Mouse (Mus musculus) limb, embryonic 14.5 days (tissue): Measurements from ENCODE around the gene Srebf1. TPM values are rescaled to one million over a fixed set of nuclear protein-coding genes. Genes with fewer than 3 reads are reported as not detected.
A peak's percentile ranks its signal among the peaks of the same experiment; 100 is the strongest.

ENCODE experiments used
- ATAC-seq: fragments of 200-750 bp; cut with Nextera tagmentation; 2 replicates; pipeline ENCODE4 v1.8.0; 2017; ENCODE audit warnings: low read depth, moderate number of reproducible peaks, moderate TSS enrichment; ENCODE audit not compliant: low FRiP score
- DNase-seq: peaks from one replicate; pipeline ENCODE4 v3.0.0-alpha.2; 2015; ENCODE audit warnings: low spot score
- H3K27ac ChIP-seq: fragments of 300-500 bp; sonication (generic); replicated peaks from 2 replicates; pipeline ENCODE4 v1.5.1; 2014; ENCODE audit warnings: low read depth, mild to moderate bottlenecking, low read length, moderate library complexity, mixed read lengths
- H3K27me3 ChIP-seq: fragments of 300-500 bp; sonication (generic); 2 replicates; pipeline ENCODE4 v1.6.1; 2014; ENCODE audit warnings: low read length, mixed read lengths; ENCODE audit not compliant: control insufficient read depth, insufficient read depth
- H3K36me3 ChIP-seq: fragments of 300-500 bp; sonication (generic); 2 replicates; pipeline ENCODE4 v1.6.1; 2014; ENCODE audit warnings: mild to moderate bottlenecking, low read length, moderate library complexity, mixed read lengths; ENCODE audit not compliant: control insufficient read depth, insufficient read depth
- H3K4me1 ChIP-seq: fragments of 300-500 bp; sonication (generic); 2 replicates; pipeline ENCODE4 v1.6.1; 2014; ENCODE audit warnings: antibody characterized with exemption, low read length, mixed read lengths; ENCODE audit not compliant: control insufficient read depth, insufficient read depth
- H3K4me2 ChIP-seq: fragments of 300-500 bp; sonication (generic); replicated peaks from 2 replicates; pipeline ENCODE4 v1.6.1; 2014; ENCODE audit warnings: low read depth, mild to moderate bottlenecking, low read length, moderate library complexity; ENCODE audit not compliant: severe bottlenecking
- H3K4me3 ChIP-seq: fragments of 300-500 bp; sonication (generic); replicated peaks from 2 replicates; pipeline ENCODE4 v1.5.1; 2014; ENCODE audit warnings: low read length
- H3K9ac ChIP-seq: fragments of 300-500 bp; sonication (generic); 2 replicates; pipeline ENCODE4 v1.6.1; 2014; ENCODE audit warnings: mild to moderate bottlenecking, low read depth, low read length, moderate library complexity; ENCODE audit not compliant: severe bottlenecking
- H3K9me3 ChIP-seq: fragments of 300-500 bp; sonication (generic); 2 replicates; pipeline ENCODE4 v1.6.1; 2016; ENCODE audit warnings: low read length; ENCODE audit not compliant: control insufficient read depth
- POLR2A ChIP-seq: fragments of 200-500 bp; IDR thresholded peaks from 2 replicates; pipeline ENCODE4 v1.8.0; 2012; ENCODE audit warnings: inconsistent platforms, mild to moderate bottlenecking, moderate library complexity, borderline replicate concordance; ENCODE audit not compliant: insufficient read depth, insufficient read length; ENCODE audit errors: extremely low read depth
- WGBS: fragments of 180-500 bp; shearing (Covaris S2); extraction: QIAGEN DNeasy Blood & Tissue Kit; methylation state at CpG from one replicate; pipeline ENCODE4 v1.1.7; 2014; 5-methylcytosine and 5-hydroxymethylcytosine counted together
- polyA plus RNA-seq, 2 experiments: library from polyadenylated mRNA; depleted of rRNA in 1 of 2; stranded (reverse) in 1 of 2; unstranded in 1 of 2; fragments of >200 nt; fragmentation: Nextera tagmentation in 1 of 2; extraction: Ambion mirVana in 1 of 2; gene quantifications; 2 replicates each; pipeline versions ENCODE4 v1.2.1 to v1.2.3; 2012 to 2014

Srebf1 gene
- polyA plus RNA-seq, 2 experiments, result 77.1 to 96.5 TPM

DNA sequence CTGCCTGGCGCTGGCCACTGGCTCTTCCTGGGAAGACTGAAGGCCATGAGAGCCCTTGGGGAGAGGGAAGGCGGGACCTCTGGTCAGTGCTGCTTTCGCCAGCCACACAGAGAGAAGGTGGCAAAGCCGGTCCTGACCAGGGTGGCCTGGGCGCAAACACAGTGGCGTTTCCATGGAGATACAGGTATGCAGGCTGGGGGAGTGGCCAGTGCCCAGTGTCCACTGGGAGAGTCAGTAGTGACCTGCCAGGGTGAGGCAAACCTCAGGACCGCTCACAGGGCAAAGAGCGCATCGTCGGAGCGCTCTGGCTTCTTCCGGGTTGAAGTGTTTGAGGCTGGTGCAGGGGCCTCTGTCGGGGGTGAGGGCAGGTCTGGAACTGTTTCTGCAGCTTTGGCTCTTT is 7.4 kb upstream of the Srebf1 start:
- no peak for TF ChIP-seq POLR2A
- Histone ChIP-seq H3K4me2 (no peak overlapping the region), H3K9ac (no peak overlapping the region), H3K4me3 (no peak overlapping the region), H3K27ac (no peak overlapping the region), H3K4me1 (peaks cover 6% of the 10 kb centered on the region), H3K27me3 (no peaks in the 10 kb centered on the region), H3K36me3 (0 out of 2 replicates have a peak, but pooled peaks cover 17% of the 10 kb centered on the region), H3K9me3 (no peaks in the 10 kb centered on the region)
- WGBS, result 69% methylated on average over 13 of the region's 13 CpGs
- ATAC-seq, result no peak
- DNase-seq, result no peak

DNA sequence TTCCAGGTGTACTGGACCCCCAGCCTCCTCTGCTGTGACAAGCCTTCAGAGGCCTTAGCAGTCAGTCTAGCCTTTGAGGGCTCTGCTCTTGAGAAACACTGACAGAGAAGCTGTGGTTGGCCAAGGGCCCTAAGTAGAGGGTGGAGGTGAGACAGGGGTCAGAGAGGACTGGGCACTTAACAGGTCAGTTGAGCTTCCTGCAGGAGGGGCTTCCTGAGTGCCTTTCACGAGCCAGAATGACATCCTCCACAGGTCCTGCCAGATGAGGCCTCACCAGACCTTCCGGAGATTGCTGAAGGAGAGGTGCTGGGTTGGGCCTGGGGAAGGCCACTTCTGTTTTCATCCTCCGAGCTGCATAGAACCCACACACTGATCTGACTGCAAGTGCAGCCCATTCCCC is 6.1 kb upstream of the Srebf1 start:
- Histone ChIP-seq H3K4me2 (no peak overlapping the region), H3K36me3 (0 out of 2 replicates have a peak, but pooled peaks cover 17% of the 10 kb centered on the region), H3K9me3 (no peaks in the 10 kb centered on the region), H3K27me3 (no peaks in the 10 kb centered on the region), H3K9ac (no peak overlapping the region), H3K4me3 (no peak overlapping the region), H3K4me1 (peaks cover 6% of the 10 kb centered on the region), H3K27ac (no peak overlapping the region)
- no peak for ATAC-seq
- no peak for DNase-seq
- WGBS, result 57% methylated on average over 3 of the region's 3 CpGs
- no peak for TF ChIP-seq POLR2A

DNA sequence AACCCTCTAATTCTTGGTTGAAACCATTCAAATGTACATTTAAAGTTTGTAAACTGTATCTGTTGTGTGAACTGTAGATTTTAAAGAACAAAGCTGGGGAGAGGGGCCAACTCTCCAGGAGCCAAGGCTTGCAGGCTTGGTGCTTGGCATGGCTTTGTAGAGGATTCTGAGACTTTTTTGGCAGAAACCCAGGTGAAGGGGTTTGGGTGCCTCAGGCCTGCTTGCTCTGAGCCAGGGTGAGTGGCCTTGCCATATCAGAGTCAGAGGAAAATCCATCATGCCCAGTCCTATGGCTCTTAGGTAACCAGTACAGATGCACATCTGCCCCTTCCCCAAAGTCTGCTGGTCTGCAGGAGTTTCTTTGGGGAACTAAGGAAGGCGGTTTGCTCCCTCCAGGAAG is 3.5 kb upstream of the Srebf1 start:
- no peaks in the 10 kb centered on the region for H3K9me3 ChIP-seq
- H3K4me1 ChIP-seq, result peaks cover 16% of the 10 kb centered on the region
- no peak overlapping the region for H3K4me3 ChIP-seq
- TF ChIP-seq POLR2A, result no peak
- no peaks in the 10 kb centered on the region for H3K27me3 ChIP-seq
- DNase-seq (no peak), ATAC-seq (no peak)
- 61% methylated on average over 1 of the region's 1 CpGs for WGBS
- no peak overlapping the region for H3K4me2 ChIP-seq
- 0 out of 2 replicates have a peak, but pooled peaks cover 17% of the 10 kb centered on the region for H3K36me3 ChIP-seq
- H3K27ac ChIP-seq, result no peak overlapping the region
- H3K9ac ChIP-seq, result no peak overlapping the region

DNA sequence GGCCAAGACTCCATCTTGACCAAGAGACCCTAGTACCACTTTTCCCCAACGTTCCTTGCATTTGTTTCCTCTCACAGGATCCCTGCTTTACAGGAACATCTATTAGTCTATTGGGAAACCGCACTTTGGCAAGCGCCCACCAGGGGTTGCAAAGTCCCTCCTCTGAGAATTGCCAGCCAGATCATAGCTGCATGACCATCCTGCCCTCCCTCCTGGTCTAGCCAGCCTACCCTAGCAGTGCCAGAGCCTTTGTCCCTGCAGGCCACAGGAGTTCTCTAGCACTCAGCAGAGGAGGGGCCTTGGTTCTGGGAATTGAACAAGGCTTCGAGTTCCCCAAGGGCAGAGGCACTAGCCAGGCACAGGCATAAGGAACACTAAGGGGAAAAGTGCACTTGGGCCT is 2.3 kb upstream of the Srebf1 start:
- Histone ChIP-seq H3K4me2 (no peak overlapping the region), H3K9ac (no peak overlapping the region), H3K27ac (no peak overlapping the region), H3K27me3 (no peaks in the 10 kb centered on the region), H3K36me3 (0 out of 2 replicates have a peak, but pooled peaks cover 13% of the 10 kb centered on the region), H3K4me1 (peaks cover 21% of the 10 kb centered on the region), H3K4me3 (no peak overlapping the region), H3K9me3 (no peaks in the 10 kb centered on the region)
- TF ChIP-seq POLR2A, result no peak
- WGBS, result 49% methylated on average over 4 of the region's 4 CpGs
- ATAC-seq, result no peak
- DNase-seq, result no peak

DNA sequence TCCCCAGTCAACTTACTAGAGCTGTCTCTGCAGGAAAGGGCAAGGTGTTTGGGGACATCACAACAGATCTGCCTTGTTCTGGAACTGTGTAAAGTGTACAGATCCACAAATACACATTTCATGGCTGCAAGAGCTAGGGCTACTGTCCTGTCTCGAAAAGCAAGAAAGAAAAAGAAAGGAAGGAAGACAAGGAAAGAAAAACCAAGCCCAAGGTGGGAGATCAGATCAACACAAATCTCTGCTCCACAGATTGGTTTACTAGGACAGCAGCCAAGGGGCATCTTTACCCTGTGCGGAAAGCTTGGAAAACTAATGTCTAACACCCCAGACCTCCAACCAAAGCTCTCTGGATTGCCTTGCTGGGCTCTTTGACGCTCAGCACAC is 304 bp downstream of the Srebf1 start:
- 54% methylated on average over 3 of the region's 3 CpGs for WGBS
- Histone ChIP-seq H3K4me3 (peak overlapping the region; percentile 36), H3K27me3 (no peaks in the 10 kb centered on the region), H3K9me3 (no peaks in the 10 kb centered on the region), H3K27ac (no peak overlapping the region), H3K4me2 (peak overlapping the region; percentile 71), H3K9ac (peak overlapping the region; percentile 45; the same call in 1 of the 2 replicates), H3K4me1 (peaks cover 27% of the 10 kb centered on the region), H3K36me3 (peaks cover 11% of the 10 kb centered on the region; the same call in 1 of the 2 replicates)
- TF ChIP-seq POLR2A, result no peak
- no peak for ATAC-seq
- DNase-seq, result no peak

DNA sequence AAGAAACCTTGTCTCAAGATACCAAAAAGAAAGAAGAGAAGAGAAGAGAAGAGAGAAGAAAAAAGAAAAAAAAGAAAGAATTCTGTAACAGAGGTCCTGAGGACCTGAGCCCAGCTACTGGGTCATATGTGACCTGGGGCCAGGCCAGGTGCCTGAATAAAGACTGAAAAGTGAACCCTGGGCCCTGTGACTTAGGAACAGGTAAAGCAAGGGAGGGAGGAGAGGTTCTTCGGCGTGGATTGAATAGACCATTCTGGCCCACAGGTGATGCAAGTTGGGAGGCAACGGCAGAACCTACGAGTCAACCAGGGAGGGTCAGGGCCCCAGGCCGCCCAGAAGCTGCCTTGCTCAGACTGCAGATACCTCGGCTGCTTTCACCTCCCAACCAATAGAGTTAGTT is 956 bp downstream of the Srebf1 start:
- no peak overlapping the region for H3K4me2 ChIP-seq
- no peak for TF ChIP-seq POLR2A
- no peak overlapping the region for H3K9ac ChIP-seq
- peaks cover 27% of the 10 kb centered on the region for H3K4me1 ChIP-seq
- WGBS, result 87% methylated on average over 6 of the region's 6 CpGs
- H3K27me3 ChIP-seq, result no peaks in the 10 kb centered on the region
- H3K27ac ChIP-seq, result no peak overlapping the region
- peaks cover 11% of the 10 kb centered on the region; the same call in 1 of the 2 replicates for H3K36me3 ChIP-seq
- no peak for DNase-seq
- ATAC-seq, result no peak
- H3K9me3 ChIP-seq, result no peaks in the 10 kb centered on the region
- H3K4me3 ChIP-seq, result no peak overlapping the region
